Mouse (Mus musculus): ENCODE data around the gene Uba3.

Gene Uba3

GRCm38 (mm10) chr6:97210962-97211601 is 5.6 kb upstream of the Uba3 start:
- CTCF ChIA-PET = no interaction called here

GRCm38 (mm10) chr6:97210191-97210961 is 4.9 kb upstream of the Uba3 start, which contains the start of gene Arl6ip5:
Gene Arl6ip5 (plus strand): TSS chr6:97210689.
- CTCF ChIA-PET = no interaction called here

- CTCF ChIA-PET = no interaction called here
Observed at GRCm38 (mm10) chr6:97209751-97210150, 4.3 kb upstream of the Uba3 start.

GRCm38 (mm10) chr6:97209201-97209600 is 3.8 kb upstream of the Uba3 start:
- CTCF ChIA-PET = no interaction called here

GRCm38 (mm10) chr6:97208406-97208805 is 3.0 kb upstream of the Uba3 start:
- CTCF ChIA-PET = no interaction called here

GRCm38 (mm10) chr6:97207085-97207484 is 1.6 kb upstream of the Uba3 start:
- CTCF ChIA-PET = interaction anchor here (0.7 kb wide), 2 partner anchors 57 to 316 kb away, joined by 6 to 7 read pairs; no protein-coding TSS in a partner anchor

- CTCF ChIA-PET = interaction anchor here (1.2 kb wide), 1 partner anchor 18 kb away, joined by 4 read pairs; no protein-coding TSS in a partner anchor
Observed at GRCm38 (mm10) chr6:97204952-97205351, 495 bp downstream of the Uba3 start.

- CTCF ChIA-PET = no interaction called here
Observed at GRCm38 (mm10) chr6:97204252-97204869, 1.1 kb downstream of the Uba3 start.

- CTCF ChIA-PET = no interaction called here
Observed at GRCm38 (mm10) chr6:97202477-97202876, 3.0 kb downstream of the Uba3 start.

- CTCF ChIA-PET = no interaction called here
Observed at GRCm38 (mm10) chr6:97200437-97200836, 5.0 kb downstream of the Uba3 start.

GRCm38 (mm10) chr6:97179367-97179828 is 26.0 kb downstream of the Uba3 start:
- CTCF ChIA-PET = no interaction called here

- CTCF ChIA-PET = no interaction called here
Observed at GRCm38 (mm10) chr6:97178491-97179366, 26.7 kb downstream of the Uba3 start, which contains the start of gene Tmf1. Gene Tmf1 (minus strand): TSS chr6:97179122.

GRCm38 (mm10) chr6:97175716-97176115 is 29.7 kb downstream of the Uba3 start:
- CTCF ChIA-PET = no interaction called here

- CTCF ChIA-PET = interaction anchor here (0.6 to 0.7 kb wide), 4 partner anchors 24 to 376 kb away, joined by 3 to 7 read pairs (median 3); no protein-coding TSS in a partner anchor
Observed at GRCm38 (mm10) chr6:97150156-97150555, 55.3 kb downstream of the Uba3 start.

- CTCF ChIA-PET = interaction anchor here (0.6 to 0.7 kb wide), 2 partner anchors 72 to 377 kb away, joined by 3 read pairs; no protein-coding TSS in a partner anchor
Observed at GRCm38 (mm10) chr6:97149721-97150120, 55.7 kb downstream of the Uba3 start.

- CTCF ChIA-PET = interaction anchor here (0.9 kb wide), 1 partner anchor 10 kb away, joined by 3 read pairs; no protein-coding TSS in a partner anchor
Observed at GRCm38 (mm10) chr6:97148383-97149251, 56.8 kb downstream of the Uba3 start, which contains the start of gene Eogt. Gene Eogt (minus strand): TSS chr6:97149182.

- CTCF ChIA-PET = interaction anchor here (0.9 kb wide), 1 partner anchor 11 kb away, joined by 3 read pairs; no protein-coding TSS in a partner anchor
Observed at GRCm38 (mm10) chr6:97147755-97148382, 57.6 kb downstream of the Uba3 start.

GRCm38 (mm10) chr6:97145156-97145555 is 60.3 kb downstream of the Uba3 start:
- CTCF ChIA-PET = no interaction called here

- CTCF ChIA-PET = no interaction called here
Observed at GRCm38 (mm10) chr6:97144359-97144758, 61.1 kb downstream of the Uba3 start.

GRCm38 (mm10) chr6:97142611-97143010 is 62.8 kb downstream of the Uba3 start:
- CTCF ChIA-PET = no interaction called here
